Comparison of ENCODE assay signal across 8 mouse cellular contexts in the genomic region with DNA sequence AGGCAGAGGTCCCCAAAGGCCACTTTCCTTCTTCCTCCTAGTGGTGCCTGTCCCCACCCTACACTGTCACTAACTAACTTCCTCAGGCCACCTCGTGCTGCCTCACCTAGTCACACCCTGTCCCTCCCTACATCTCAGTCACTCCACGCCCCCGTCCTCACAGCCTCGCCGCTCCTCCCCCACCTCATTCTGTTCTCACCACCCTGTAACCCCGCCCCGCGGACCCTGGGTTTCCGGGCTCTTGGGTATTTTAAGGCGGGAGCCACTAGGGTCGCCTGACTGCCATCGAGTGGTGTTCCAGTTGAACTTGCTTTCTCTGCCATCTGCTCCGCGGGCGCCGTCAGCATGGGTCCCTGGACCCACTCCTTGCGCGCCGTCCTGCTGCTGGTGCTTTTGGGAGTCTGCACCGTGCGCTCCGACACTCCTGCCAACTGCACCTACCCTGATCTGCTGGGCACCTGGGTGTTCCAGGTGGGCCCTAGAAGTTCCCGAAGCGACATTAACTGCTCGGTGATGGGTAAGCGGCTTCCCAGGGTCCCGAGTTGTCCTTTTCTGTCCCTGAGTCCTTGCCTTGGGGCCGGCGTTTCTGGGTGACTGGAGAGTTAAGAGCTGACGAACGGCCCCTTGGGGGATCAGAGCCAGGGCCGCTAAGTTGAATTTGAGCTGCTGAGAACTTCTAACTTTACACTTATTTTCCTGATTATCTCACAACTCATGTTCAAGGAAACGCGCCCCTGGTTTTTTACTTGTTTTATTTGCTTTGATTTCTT. TPM values are rescaled to one million over a fixed set of nuclear protein-coding genes. Genes with fewer than 3 reads are reported as not detected.
A peak's percentile ranks its signal among the peaks of the same experiment; 100 is the strongest.
DNase-seq lines count a peak whose midpoint lies in the region; ATAC-seq and TF ChIP-seq lines count a peak whose summit lies in the region.

Gene Ctsc (plus strand): TSS at position 228 of the 770 bp plus-strand sequence.

- H3K4me1 ChIP-seq in hindbrain, embryonic 14.5 days (replicated peaks; ENCODE audit: control insufficient read depth, insufficient read depth, low read length): 0 out of 2 replicates have a peak, but pooled peaks cover 4% of the 10 kb centered on the region

- peak; percentile 86 for ATAC-seq in Patski
- peak; percentile 85 for ATAC-seq in hindbrain, embryonic 14.5 days (ENCODE audit: low FRiP score)

- WGBS in hindbrain, embryonic 14.5 days: 4% methylated on average over 34 of the region's 34 CpGs

- H3K27me3 ChIP-seq in Patski: no peaks in the 10 kb centered on the region
- H3K27me3 ChIP-seq in hindbrain, embryonic 14.5 days (ENCODE audit: control insufficient read depth, insufficient read depth, low read length): no peaks in the 10 kb centered on the region

- H3K4me3 ChIP-seq in hindbrain, embryonic 14.5 days (replicated peaks; ENCODE audit: low read length): peak within 1 kb of the TSS; percentile 34

- peak within 1 kb of the TSS; percentile 76 for H3K4me2 ChIP-seq in hindbrain, embryonic 14.5 days (replicated peaks)

- no peaks in the 10 kb centered on the region for H3K36me3 ChIP-seq in hindbrain, embryonic 14.5 days (replicated peaks; ENCODE audit: control insufficient read depth, insufficient read depth)

- in situ Hi-C loops in Patski (cut with MboI; ENCODE audit: low pct_unique_long_range_greater_than_20kb): loop anchor here (5.0 kb wide), 1 partner anchor 81 kb away; no protein-coding TSS in a partner anchor

- no peaks in the 10 kb centered on the region for H3K9me3 ChIP-seq in hindbrain, embryonic 14.5 days (ENCODE audit: control insufficient read depth, low read length)

- CTCF ChIA-PET in Patski (lab: Charles Lee): interaction anchor here (0.8 to 2.8 kb wide), 2 partner anchors 14 to 29 kb away, joined by 3 to 9 read pairs; no protein-coding TSS in a partner anchor

- POLR2A ChIA-PET in Patski (lab: Charles Lee): no interaction called here

- DNase-seq in Patski (ENCODE audit: low read depth, low spot score): no peak
- peak; percentile 5 to 12 for DNase-seq in cerebellum, postnatal 36 days
- DNase-seq in frontal cortex, postnatal 36 days (ENCODE audit: low spot score in 2 of 2): peak; percentile 40 to 43
- DNase-seq in hindbrain, embryonic 14.5 days (ENCODE audit: low spot score): peak; percentile 41
- DNase-seq in layer of hippocampus, postnatal 36 days: peak; percentile 60 to 63
- peak; percentile 95 for DNase-seq in lung, postnatal 25 days (ENCODE audit: low spot score)
- DNase-seq in retina, embryonic 14.5 days (ENCODE audit: low spot score): peak; percentile 81
- peak; percentile 96 to 97 for DNase-seq in thymus, postnatal 36 days

- no peak within 1 kb of the TSS for H3K27ac ChIP-seq in hindbrain, embryonic 14.5 days

- peak within 1 kb of the TSS; percentile 51 for H3K9ac ChIP-seq in hindbrain, embryonic 14.5 days

- TF ChIP-seq CTCF in Patski (IDR thresholded peaks at IDR 0.05): peak; percentile 29

RNA-seq across cellular contexts. Expression of gene Ctsc, which starts in this region (rescaled TPM):
- 24.7 TPM for polyA plus RNA-seq in Patski (2021)
- polyA plus RNA-seq in hindbrain, embryonic 14.5 days (2014; fragmentation: Nextera tagmentation; extraction: Ambion mirVana): 24.9 and 25.2 TPM in 2 replicates
- 10 to 100 TPM; 11.9 to 15.6 TPM for total RNA-seq in layer of hippocampus, postnatal 36 days (2021)
